Mouse (Mus musculus): Measurements from ENCODE around the gene Clec2l.
"Not testable (repeated sequence)": the region's sequence is repeated elsewhere in the genome, so short reads cannot be mapped to it uniquely, and the experiment has no call there.

Clec2l gene

GRCm38 (mm10) chr6:38670488-38670887 lies 7.6 kb downstream of the Clec2l start:
- DNase-seq (ENCODE audit: low spot score) = not testable (repeated sequence)

- no peak for DNase-seq (ENCODE audit: low spot score)
These were observed 8.4 kb downstream of the Clec2l start for GRCm38 (mm10) chr6:38671270-38671669.

- DNase-seq (ENCODE audit: low spot score) = no peak
These were observed 9.1 kb downstream of the Clec2l start for GRCm38 (mm10) chr6:38672011-38672410.

- no peak for DNase-seq (ENCODE audit: low spot score)
These were observed 13.3 kb downstream of the Clec2l start for GRCm38 (mm10) chr6:38676217-38676616.

GRCm38 (mm10) chr6:38676723-38677122 lies 13.9 kb downstream of the Clec2l start:
- no peak for DNase-seq (ENCODE audit: low spot score)

- no peak for DNase-seq (ENCODE audit: low spot score)
These were observed 14.8 kb downstream of the Clec2l start for GRCm38 (mm10) chr6:38677629-38678028.

GRCm38 (mm10) chr6:38682532-38682931 lies 19.7 kb downstream of the Clec2l start:
- no peak for DNase-seq (ENCODE audit: low spot score)

DNA sequence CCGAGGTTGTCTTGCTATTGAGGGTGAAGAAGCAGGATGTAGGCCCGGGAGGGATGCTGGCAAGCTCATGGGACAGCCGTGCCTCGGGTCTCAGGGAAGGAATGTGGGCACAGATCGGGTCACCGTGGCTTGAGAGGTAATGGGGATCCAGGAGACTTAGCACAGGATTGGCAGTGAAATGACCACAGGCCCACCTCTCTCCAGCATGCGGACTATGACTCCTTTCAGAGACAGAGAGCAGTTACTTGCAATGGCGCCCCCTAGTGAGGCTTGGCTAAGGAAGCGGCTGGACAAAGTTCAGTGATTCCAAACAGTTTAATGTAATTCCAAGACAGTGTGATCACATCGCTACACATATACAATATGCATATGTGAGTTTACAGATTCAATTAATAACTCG lies 24.3 kb downstream of the Clec2l start:
- DNase-seq (ENCODE audit: low spot score) = no peak

GRCm38 (mm10) chr6:38688841-38689240 lies 26.0 kb downstream of the Clec2l start:
- no peak for DNase-seq (ENCODE audit: low spot score)

DNA sequence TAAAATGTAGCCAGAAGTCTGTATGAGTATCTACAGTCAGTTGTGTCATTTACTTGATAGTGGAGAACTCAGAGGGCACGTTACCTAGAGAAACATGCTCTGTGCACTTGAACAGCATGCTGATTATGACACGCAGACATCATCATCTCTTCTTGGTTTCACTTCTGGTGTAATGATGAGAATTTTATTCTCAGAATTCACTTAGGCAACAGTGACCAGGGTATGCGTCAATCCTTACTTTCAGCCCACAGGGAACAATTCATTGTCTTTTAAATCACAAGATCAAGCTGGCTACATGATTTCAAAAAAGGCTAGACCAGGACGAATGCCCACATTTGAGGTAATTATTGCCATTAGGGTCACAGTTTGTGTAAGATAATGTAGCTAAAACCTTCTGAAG lies 27.7 kb downstream of the Clec2l start:
- no peak for DNase-seq (ENCODE audit: low spot score)

DNA sequence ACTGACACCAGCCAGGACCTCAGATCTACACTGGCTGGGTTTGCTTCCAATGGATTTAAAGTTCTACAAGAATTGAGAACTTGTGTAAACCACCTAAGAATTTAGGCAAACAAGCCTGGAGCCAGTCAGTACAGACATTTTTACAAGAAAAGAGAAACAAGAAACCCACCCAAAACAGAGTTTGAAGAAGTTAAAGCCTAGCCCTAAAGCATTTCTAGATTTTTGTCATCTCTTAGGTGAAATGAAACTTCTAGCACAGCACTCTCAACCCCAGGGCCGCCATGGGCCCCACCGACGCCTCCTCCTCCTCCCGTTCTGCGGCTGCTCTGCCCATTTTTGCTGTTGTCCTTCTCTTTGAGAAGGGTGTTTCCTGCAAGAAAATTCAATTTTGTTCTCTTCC lies 28.2 kb downstream of the Clec2l start:
- no peak for DNase-seq (ENCODE audit: low spot score)

DNA sequence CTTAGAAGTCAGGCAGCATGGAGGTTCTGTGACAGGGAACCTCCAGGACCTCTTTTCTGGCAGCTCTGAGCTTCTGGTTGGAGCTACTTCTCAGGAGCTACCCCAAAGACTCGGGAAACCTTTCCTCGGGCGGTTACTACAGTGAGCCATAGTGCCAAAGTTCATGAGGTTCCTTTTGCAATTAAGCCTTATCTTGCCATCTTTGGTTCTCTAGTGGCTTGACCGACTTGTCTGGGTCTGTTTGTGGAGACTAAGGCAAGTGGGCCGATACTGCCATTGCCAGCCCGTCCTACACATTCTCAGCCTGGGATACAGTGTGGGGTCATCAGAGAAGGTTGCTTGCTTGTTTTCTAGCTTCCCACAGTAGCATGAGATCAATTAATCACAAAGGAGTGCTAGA lies 29.7 kb downstream of the Clec2l start:
- no peak for DNase-seq (ENCODE audit: low spot score)

- peak; percentile 67 for DNase-seq (ENCODE audit: low spot score)
These were observed 32.6 kb downstream of the Clec2l start for GRCm38 (mm10) chr6:38695380-38696054.

DNA sequence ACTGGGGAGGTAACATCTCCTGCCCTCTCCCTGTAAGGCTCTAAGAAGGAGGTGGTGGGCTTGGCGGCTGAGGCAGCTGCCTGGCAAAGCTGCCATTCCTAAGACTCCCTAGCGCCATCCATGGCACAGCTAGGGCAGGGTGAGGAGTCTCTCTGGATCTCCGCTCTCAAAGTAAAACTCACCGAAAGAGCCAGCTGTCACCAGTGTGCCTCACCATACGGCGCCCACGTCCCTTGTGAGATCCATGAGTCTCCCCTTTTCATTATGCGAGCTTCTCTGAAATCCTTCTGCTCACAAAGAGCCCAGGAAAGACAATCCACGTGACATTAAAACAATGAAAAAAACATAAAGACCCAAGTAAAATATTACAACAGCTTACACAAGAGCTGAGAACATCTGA lies 33.7 kb downstream of the Clec2l start:
- no peak for DNase-seq (ENCODE audit: low spot score)

DNA sequence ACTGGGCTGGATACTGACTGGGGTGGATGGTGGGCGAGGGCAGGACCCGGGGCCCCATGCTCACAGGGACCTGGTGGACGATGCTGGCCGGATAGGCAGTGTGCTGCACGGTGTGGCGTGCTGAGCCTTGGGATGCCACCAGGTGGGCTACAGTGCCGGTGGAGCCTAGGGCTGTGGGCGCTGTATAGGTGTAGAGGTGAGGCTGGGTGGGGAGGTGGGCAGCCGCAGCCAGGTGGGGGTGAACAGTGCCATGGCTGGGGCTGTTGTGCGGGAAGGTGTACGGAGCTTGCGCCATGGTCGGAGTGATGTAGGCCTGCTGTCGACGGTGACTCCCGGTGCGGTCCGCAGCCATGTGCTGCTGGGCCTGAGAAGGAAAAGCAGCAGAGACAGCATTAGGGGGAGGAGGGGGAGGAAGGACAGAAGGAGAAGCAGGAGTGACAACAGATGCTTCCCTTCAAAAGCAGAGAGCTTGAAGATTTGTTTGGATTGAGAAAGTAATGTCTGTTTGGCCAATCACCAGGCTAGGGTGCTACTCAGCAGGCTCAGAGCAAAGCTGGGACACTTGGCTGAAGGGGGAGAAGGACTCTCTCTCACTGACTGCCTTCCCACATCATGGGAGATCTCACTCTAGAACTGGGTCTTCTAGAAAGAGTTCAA lies 35.5 kb downstream of the Clec2l start:
- peak; percentile 47 for DNase-seq (ENCODE audit: low spot score)

DNA sequence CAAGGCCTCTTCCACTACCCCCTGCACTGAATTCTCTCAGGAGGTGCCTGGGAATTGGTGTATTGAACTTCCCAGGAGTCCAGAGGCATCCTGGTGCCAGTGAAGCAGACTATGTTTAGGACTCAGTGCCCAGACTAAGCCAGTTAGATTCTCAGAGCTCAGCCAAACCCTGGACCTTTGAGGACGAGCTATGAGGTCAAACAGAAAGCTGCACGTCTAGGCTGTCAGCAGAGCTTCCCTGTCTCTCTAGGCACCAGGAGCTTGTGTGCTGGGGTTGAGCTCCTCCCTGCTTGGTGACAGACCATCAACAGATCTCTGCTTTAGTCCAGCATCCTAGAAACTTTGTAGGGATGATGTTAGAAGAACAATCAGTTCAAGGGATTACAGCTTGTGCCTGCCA lies 38.6 kb downstream of the Clec2l start:
- DNase-seq (ENCODE audit: low spot score) = no peak

GRCm38 (mm10) chr6:38702810-38703399 lies 40.0 kb downstream of the Clec2l start:
- DNase-seq (ENCODE audit: low spot score) = no peak

DNA sequence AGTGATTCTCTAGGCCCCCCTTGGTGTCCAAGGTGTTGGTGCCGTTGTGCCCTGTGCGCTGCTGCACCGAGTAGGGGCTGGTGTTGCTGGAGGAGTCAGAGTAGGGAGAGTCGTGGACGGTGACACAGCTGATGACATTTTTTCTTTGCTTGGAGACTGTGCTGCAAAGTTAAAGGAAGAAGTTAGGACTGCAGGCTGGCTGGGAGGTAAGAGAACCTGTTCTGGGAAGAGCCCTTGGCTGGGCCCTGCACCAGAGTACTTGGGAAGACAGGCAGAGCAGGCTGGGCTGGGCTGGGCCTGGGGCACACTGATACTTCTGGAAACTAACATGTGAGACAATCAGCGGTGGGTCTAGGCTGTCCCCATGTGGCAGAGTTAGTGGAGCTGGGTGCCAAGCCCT lies 40.7 kb downstream of the Clec2l start:
- DNase-seq (ENCODE audit: low spot score) = no peak

DNA sequence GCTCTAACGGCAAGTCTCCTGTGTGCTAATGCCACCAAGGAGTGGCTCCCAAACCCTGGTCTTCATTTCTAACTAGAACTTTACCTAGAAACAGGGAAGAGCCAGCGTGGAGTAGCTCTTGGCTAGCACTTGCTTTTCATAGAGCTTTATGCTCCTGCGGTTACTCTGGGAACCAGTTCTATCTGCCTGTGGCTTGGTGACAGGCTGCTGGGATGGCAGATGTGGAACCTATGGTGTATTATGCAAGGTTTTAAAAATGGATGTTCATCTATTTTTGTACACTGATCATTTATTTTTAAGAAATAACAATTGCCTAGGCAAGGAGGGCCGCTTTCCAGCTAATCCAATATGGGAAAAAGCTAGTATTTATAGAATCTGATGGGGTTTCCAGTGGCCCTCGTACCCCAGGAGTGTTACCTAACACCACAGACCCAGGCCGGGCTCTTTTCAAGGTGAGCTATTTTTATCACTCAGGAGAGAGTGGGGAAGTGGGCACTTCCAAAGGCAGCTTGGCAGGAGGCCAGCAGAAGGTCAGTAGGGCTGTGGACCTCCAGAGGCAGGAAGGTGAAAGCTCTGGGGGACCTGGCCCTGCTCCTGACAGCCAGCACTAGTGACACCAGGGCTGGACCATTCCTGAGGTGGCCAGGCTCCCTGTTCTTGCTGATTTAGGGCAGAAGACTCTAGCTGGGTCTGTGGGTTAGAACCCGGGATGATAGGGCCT lies 41.6 kb downstream of the Clec2l start:
- no peak for DNase-seq (ENCODE audit: low spot score)

DNA sequence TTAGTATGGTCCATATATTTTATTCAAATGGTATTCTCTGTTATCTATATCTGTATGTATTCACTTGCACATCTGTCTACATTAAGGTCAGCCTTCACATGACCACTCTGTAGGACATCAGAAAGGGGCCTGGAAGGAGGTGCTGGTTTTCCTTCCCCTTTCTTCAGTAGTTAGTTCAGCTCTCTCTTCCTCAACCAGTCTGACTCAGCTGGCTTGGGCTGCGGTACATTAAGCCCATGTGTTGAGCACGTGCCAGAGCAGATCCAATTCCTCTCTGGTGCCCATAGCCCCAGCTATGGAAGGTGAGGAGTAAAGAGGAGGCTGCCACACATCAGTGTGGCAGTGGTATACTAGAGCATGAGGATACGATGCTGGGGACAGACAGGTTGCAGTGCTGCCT lies 47.6 kb downstream of the Clec2l start:
- no peak for DNase-seq (ENCODE audit: low spot score)

GRCm38 (mm10) chr6:38713957-38714898 lies 51.4 kb downstream of the Clec2l start:
- no peak for DNase-seq (ENCODE audit: low spot score)

GRCm38 (mm10) chr6:38715881-38716280 lies 53.0 kb downstream of the Clec2l start:
- no peak for DNase-seq (ENCODE audit: low spot score)

All from layer of hippocampus, adult 9-10 months (tissue).